Mouse (Mus musculus) spleen, adult 2 months (tissue): ENCODE data around the gene Ccnc.

ENCODE experiments used
- CTCF ChIP-seq: fragments of 200-500 bp; IDR thresholded peaks from 2 replicates; pipeline ENCODE4 v1.5.1; 2011; ENCODE audit warnings: mild to moderate bottlenecking, inconsistent platforms; ENCODE audit not compliant: insufficient read depth, insufficient read length, insufficient replicate concordance; ENCODE audit errors: extremely low read depth
- POLR2A ChIP-seq: fragments of 200-500 bp; IDR thresholded peaks from 2 replicates; pipeline ENCODE4 v1.6.1; 2011; ENCODE audit warnings: low read depth, low read length, inconsistent platforms

GRCm38 (mm10) chr4:21682421-21683150 lies 44.9 kb upstream of the Ccnc start:
- no peak for TF ChIP-seq CTCF
- no peak for TF ChIP-seq POLR2A
